Mouse (Mus musculus) monocyte, adult 59 days (primary cell): ENCODE results near the gene Pbld2. TPM values are rescaled to one million over a fixed set of nuclear protein-coding genes. Genes with fewer than 3 reads are reported as not detected.

Source experiments
- total RNA-seq, 2 experiments: library from RNA; stranded (reverse); gene quantifications; one replicate each; pipeline ENCODE4 v1.2.4; 2023

Gene Pbld2
- total RNA-seq = under 1 TPM in 1 of 2 experiments, not detected in 1; 0.76 TPM

GRCm38 (mm10) chr10:63023749-63024579 is at the start of gene Pbld2, which contains the start of gene Hnrnph3:
Gene Pbld2 (plus strand): TSS chr10:63024315.
Gene Hnrnph3 (minus strand): TSS chr10:63024217.

GRCm38 (mm10) chr10:62980039-62980954 is 43.8 kb upstream of the Pbld2 start, which contains the start of gene Rufy2:
Gene Rufy2 (plus strand): TSS chr10:62980223.

GRCm38 (mm10) chr10:63059862-63060261 is 35.7 kb downstream of the Pbld2 start, which contains the start of gene Pbld1:
Gene Pbld1 (plus strand): TSS chr10:63060162.

GRCm38 (mm10) chr10:63099521-63099920 is 75.4 kb downstream of the Pbld2 start, which contains the start of gene Atoh7:
Gene Atoh7 (plus strand): TSS chr10:63099651.

Other genes with a start within 250 kb of the Pbld2 start
- 10 to 100 TPM; 85.5 to 89.2 TPM for gene Ccar1, start 232.0 kb upstream of the Pbld2 start, total RNA-seq
- gene Tet1, start 115.3 kb upstream of the Pbld2 start, total RNA-seq = 1 to 10 TPM; 1.3 to 1.5 TPM
- gene Slc25a16, start 103.7 kb upstream of the Pbld2 start, total RNA-seq = 10 to 100 TPM; 12.8 to 12.9 TPM
- gene Dna2, start 77.3 kb upstream of the Pbld2 start, total RNA-seq = 10 to 100 TPM; 87.9 to 97.2 TPM
- 10 to 100 TPM; 10.3 to 11.3 TPM for gene Rufy2, start 44.1 kb upstream of the Pbld2 start, total RNA-seq
- 10 to 100 TPM; 50.2 to 52.4 TPM for gene Hnrnph3, start 98 bp upstream of the Pbld2 start, total RNA-seq
- under 1 TPM in 1 of 2 experiments, not detected in 1; 0.21 TPM for gene Pbld1, start 35.8 kb downstream of the Pbld2 start, total RNA-seq
- not detected for gene Atoh7, start 75.3 kb downstream of the Pbld2 start, total RNA-seq
- gene Mypn, start 179.6 kb downstream of the Pbld2 start, total RNA-seq = under 1 TPM in 1 of 2 experiments, not detected in 1; 0.18 TPM
- gene Herc4, start 219.5 kb downstream of the Pbld2 start, total RNA-seq = 100 to 1,000 TPM; 320 to 326 TPM